Mouse (Mus musculus): ENCODE data around the gene Ppp1r12b. TPM values are rescaled to one million over a fixed set of nuclear protein-coding genes. Genes with fewer than 3 reads are reported as not detected.

The Ppp1r12b gene
- polyA plus RNA-seq, 1 experiment from 2014 or later: 7.6 TPM

DNA sequence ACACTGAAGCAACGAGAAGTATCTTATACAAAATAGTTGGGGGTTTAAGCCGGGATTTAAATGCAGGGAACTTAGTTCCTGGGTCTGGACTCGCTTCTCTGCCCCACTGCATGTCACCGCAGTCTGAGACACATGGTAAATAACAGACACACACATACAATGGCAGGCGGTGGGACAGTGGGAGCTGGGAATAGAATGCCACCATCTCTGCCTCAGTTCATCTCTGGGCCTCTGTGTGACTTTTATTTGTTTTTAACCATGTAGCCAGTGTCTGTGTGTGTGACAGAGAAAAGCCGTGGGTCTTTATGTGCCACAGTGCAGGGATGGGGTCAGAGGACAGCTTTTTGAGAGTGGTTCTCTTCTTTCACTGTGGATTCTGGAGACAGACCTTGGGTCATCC, 130.8 kb downstream of the Ppp1r12b start:
- Histone ChIP-seq H3K4me3 (ENCODE audit: low read length) (no peak overlapping the region), H3K9me3 (ENCODE audit: control insufficient read depth, low read length) (no peaks in the 10 kb centered on the region), H3K4me1 (ENCODE audit: control insufficient read depth, insufficient read depth, low read length) (peaks cover 5% of the 10 kb centered on the region), H3K9ac (ENCODE audit: low read depth, low read length) (no peak overlapping the region), H3K4me2 (replicated peaks; ENCODE audit: low read depth, low read length) (no peak overlapping the region), H3K36me3 (ENCODE audit: control insufficient read depth, insufficient read depth, low read length) (no peaks in the 10 kb centered on the region), H3K27ac (ENCODE audit: low read depth, low read length) (no peak overlapping the region), H3K27me3 (ENCODE audit: control insufficient read depth, insufficient read depth, low read length) (no peaks in the 10 kb centered on the region)
- WGBS: 81% methylated on average over 6 of the region's 6 CpGs
- no peak for ATAC-seq (ENCODE audit: low FRiP score, low TSS enrichment)

DNA sequence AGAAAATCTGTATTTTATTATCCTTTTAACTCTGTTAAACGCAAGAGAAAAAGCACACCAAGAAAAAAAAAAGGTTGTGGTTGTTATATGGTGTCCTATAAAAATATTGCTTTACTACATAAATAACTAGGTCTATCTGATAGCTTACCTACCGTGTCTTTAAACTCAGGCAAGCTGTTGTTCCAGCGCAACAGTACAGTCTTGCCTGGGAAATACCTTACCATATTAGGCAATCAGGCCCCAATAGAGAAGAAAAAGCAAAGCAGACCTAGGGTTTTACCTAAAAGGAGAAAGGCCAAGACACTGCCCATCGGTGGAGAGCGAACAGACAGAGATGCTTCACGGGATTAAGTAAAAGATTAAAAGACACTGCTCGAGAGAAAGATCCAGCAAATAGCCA, 131.9 kb downstream of the Ppp1r12b start:
- Histone ChIP-seq H3K9me3 (ENCODE audit: control insufficient read depth, low read length) (no peaks in the 10 kb centered on the region), H3K27me3 (ENCODE audit: control insufficient read depth, insufficient read depth, low read length) (no peaks in the 10 kb centered on the region), H3K4me3 (ENCODE audit: low read length) (no peak overlapping the region), H3K27ac (ENCODE audit: low read depth, low read length) (no peak overlapping the region), H3K9ac (ENCODE audit: low read depth, low read length) (no peak overlapping the region), H3K4me1 (ENCODE audit: control insufficient read depth, insufficient read depth, low read length) (peaks cover 5% of the 10 kb centered on the region), H3K4me2 (replicated peaks; ENCODE audit: low read depth, low read length) (no peak overlapping the region), H3K36me3 (ENCODE audit: control insufficient read depth, insufficient read depth, low read length) (no peaks in the 10 kb centered on the region)
- 49% methylated on average over 7 of the region's 7 CpGs for WGBS
- ATAC-seq (ENCODE audit: low FRiP score, low TSS enrichment): no peak

GRCm38 (mm10) chr1:134823323-134823722, 132.4 kb downstream of the Ppp1r12b start:
- WGBS: 72% methylated on average over 8 of the region's 8 CpGs
- Histone ChIP-seq H3K4me2 (replicated peaks; ENCODE audit: low read depth, low read length) (no peak overlapping the region), H3K27me3 (ENCODE audit: control insufficient read depth, insufficient read depth, low read length) (no peaks in the 10 kb centered on the region), H3K9ac (ENCODE audit: low read depth, low read length) (no peak overlapping the region), H3K9me3 (ENCODE audit: control insufficient read depth, low read length) (no peaks in the 10 kb centered on the region), H3K36me3 (ENCODE audit: control insufficient read depth, insufficient read depth, low read length) (no peaks in the 10 kb centered on the region), H3K4me3 (ENCODE audit: low read length) (no peak overlapping the region), H3K4me1 (ENCODE audit: control insufficient read depth, insufficient read depth, low read length) (peaks cover 5% of the 10 kb centered on the region), H3K27ac (ENCODE audit: low read depth, low read length) (no peak overlapping the region)
- ATAC-seq (ENCODE audit: low FRiP score, low TSS enrichment): no peak

DNA sequence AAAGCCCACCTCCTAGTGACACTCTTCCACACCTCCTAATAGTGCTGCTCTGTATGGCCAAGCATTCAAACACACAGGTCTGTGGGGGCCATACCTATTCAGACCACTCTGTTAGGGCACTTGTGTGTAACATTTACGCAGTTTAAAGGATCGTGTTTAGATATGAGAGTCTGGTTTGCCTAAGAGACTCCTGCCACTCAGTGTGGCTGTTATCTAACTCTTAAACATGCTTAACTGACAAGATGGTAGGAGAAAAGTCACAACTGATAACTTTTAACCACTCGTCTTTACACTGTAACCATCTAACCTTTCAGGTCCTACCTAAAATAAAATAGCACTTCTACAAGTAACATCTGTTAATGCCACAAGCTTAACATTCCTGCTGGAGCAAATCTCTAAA, 134.9 kb downstream of the Ppp1r12b start:
- WGBS: 83% methylated on average over 3 of the region's 3 CpGs
- Histone ChIP-seq H3K4me3 (ENCODE audit: low read length) (no peak overlapping the region), H3K27ac (ENCODE audit: low read depth, low read length) (no peak overlapping the region), H3K27me3 (ENCODE audit: control insufficient read depth, insufficient read depth, low read length) (no peaks in the 10 kb centered on the region), H3K4me1 (ENCODE audit: control insufficient read depth, insufficient read depth, low read length) (peaks cover 13% of the 10 kb centered on the region), H3K4me2 (replicated peaks; ENCODE audit: low read depth, low read length) (no peak overlapping the region), H3K9ac (ENCODE audit: low read depth, low read length) (no peak overlapping the region), H3K9me3 (ENCODE audit: control insufficient read depth, low read length) (no peaks in the 10 kb centered on the region), H3K36me3 (ENCODE audit: control insufficient read depth, insufficient read depth, low read length) (no peaks in the 10 kb centered on the region)
- ATAC-seq (ENCODE audit: low FRiP score, low TSS enrichment): no peak

- Histone ChIP-seq H3K4me1 (ENCODE audit: control insufficient read depth, insufficient read depth, low read length) (peaks cover 13% of the 10 kb centered on the region), H3K9ac (ENCODE audit: low read depth, low read length) (no peak overlapping the region), H3K36me3 (ENCODE audit: control insufficient read depth, insufficient read depth, low read length) (no peaks in the 10 kb centered on the region), H3K27me3 (ENCODE audit: control insufficient read depth, insufficient read depth, low read length) (no peaks in the 10 kb centered on the region), H3K4me2 (replicated peaks; ENCODE audit: low read depth, low read length) (no peak overlapping the region), H3K27ac (ENCODE audit: low read depth, low read length) (no peak overlapping the region), H3K4me3 (ENCODE audit: low read length) (no peak overlapping the region), H3K9me3 (ENCODE audit: control insufficient read depth, low read length) (no peaks in the 10 kb centered on the region)
- ATAC-seq (ENCODE audit: low FRiP score, low TSS enrichment): no peak
- WGBS: 92% methylated on average over 11 of the region's 11 CpGs
Observed at GRCm38 (mm10) chr1:134819196-134819595, 136.5 kb downstream of the Ppp1r12b start.

GRCm38 (mm10) chr1:134818716-134819115, 137.0 kb downstream of the Ppp1r12b start:
- Histone ChIP-seq H3K4me1 (ENCODE audit: control insufficient read depth, insufficient read depth, low read length) (peaks cover 13% of the 10 kb centered on the region), H3K36me3 (ENCODE audit: control insufficient read depth, insufficient read depth, low read length) (no peaks in the 10 kb centered on the region), H3K9ac (ENCODE audit: low read depth, low read length) (no peak overlapping the region), H3K27ac (ENCODE audit: low read depth, low read length) (no peak overlapping the region), H3K9me3 (ENCODE audit: control insufficient read depth, low read length) (no peaks in the 10 kb centered on the region), H3K4me3 (ENCODE audit: low read length) (no peak overlapping the region), H3K27me3 (ENCODE audit: control insufficient read depth, insufficient read depth, low read length) (no peaks in the 10 kb centered on the region), H3K4me2 (replicated peaks; ENCODE audit: low read depth, low read length) (no peak overlapping the region)
- 96% methylated on average over 3 of the region's 3 CpGs for WGBS
- ATAC-seq (ENCODE audit: low FRiP score, low TSS enrichment): no peak

DNA sequence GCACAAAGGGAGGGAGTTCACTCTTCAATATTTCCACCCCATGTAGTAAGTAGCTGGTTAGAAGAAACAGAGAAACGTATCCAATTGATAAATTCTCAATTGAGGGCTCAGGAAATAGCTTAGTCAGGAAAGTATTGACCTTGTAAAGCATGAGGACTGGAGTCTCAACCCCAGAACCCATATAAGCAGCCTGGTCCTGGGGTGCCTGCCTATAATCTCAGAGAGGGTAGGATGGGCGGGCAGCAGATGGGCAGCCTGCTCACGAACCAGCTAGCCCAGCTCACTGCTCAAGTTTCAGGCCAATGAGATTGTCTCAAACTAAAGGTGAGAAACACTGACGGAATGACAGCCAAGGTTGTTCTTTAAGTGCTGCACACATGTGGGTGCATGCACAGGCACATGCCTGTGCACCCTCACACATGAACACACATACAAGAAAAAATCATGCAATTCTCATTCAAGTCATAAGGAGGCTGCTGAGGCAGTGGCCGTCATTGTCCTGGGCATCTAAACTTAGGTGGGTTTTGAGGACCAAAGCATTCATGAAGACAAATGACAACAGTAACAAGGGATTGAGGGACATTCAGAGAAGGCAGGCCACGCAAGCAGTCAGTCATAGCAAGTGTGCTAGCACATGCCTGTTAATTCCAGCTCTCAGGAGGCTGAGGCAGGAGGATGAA, 137.7 kb downstream of the Ppp1r12b start:
- no peak overlapping the region for H3K4me2 ChIP-seq (replicated peaks; ENCODE audit: low read depth, low read length)
- no peaks in the 10 kb centered on the region for H3K9me3 ChIP-seq (ENCODE audit: control insufficient read depth, low read length)
- H3K9ac ChIP-seq (ENCODE audit: low read depth, low read length): no peak overlapping the region
- peaks cover 8% of the 10 kb centered on the region; the same call in 1 of the 2 replicates for H3K4me1 ChIP-seq (ENCODE audit: control insufficient read depth, insufficient read depth, low read length)
- no peaks in the 10 kb centered on the region for H3K36me3 ChIP-seq (ENCODE audit: control insufficient read depth, insufficient read depth, low read length)
- H3K4me3 ChIP-seq (ENCODE audit: low read length): no peak overlapping the region
- no peak overlapping the region for H3K27ac ChIP-seq (ENCODE audit: low read depth, low read length)
- no peak for ATAC-seq (ENCODE audit: low FRiP score, low TSS enrichment)
- 86% methylated on average over 6 of the region's 6 CpGs for WGBS
- no peaks in the 10 kb centered on the region for H3K27me3 ChIP-seq (ENCODE audit: control insufficient read depth, insufficient read depth, low read length)

- no peak overlapping the region for H3K27ac ChIP-seq (ENCODE audit: low read depth, low read length)
- no peaks in the 10 kb centered on the region for H3K27me3 ChIP-seq (ENCODE audit: control insufficient read depth, insufficient read depth, low read length)
- H3K4me3 ChIP-seq (ENCODE audit: low read length): no peak overlapping the region
- no peak overlapping the region for H3K4me2 ChIP-seq (replicated peaks; ENCODE audit: low read depth, low read length)
- H3K4me1 ChIP-seq (ENCODE audit: control insufficient read depth, insufficient read depth, low read length): peaks cover 8% of the 10 kb centered on the region; the same call in 1 of the 2 replicates
- 93% methylated on average over 1 of the region's 1 CpGs for WGBS
- H3K36me3 ChIP-seq (ENCODE audit: control insufficient read depth, insufficient read depth, low read length): no peaks in the 10 kb centered on the region
- no peaks in the 10 kb centered on the region for H3K9me3 ChIP-seq (ENCODE audit: control insufficient read depth, low read length)
- no peak overlapping the region for H3K9ac ChIP-seq (ENCODE audit: low read depth, low read length)
- no peak for ATAC-seq (ENCODE audit: low FRiP score, low TSS enrichment)
Observed at GRCm38 (mm10) chr1:134817120-134817519, 138.6 kb downstream of the Ppp1r12b start.

DNA sequence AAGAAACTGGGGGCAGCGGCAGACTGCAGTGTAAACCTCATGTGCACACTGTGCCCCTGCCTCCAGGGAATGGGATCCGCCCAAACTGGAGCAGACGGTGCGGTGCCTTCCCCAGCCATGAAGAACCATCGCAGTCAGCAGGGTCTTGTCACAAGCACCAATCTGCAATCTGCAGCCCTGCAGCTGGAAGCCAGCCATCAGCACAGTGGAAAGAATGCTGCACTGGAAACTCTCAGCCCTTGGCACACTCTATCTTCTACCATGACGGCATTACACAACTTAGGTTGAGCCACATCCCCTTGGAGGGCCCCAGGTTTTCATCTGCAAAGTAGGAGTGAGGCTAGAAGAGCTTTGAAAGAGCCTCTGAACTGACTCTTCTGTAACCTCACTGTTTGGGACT, 139.1 kb downstream of the Ppp1r12b start:
- ATAC-seq (ENCODE audit: low FRiP score, low TSS enrichment): 0 out of 2 replicates have a peak, but pooled peaks have one; percentile 32
- Histone ChIP-seq H3K4me1 (ENCODE audit: control insufficient read depth, insufficient read depth, low read length) (peaks cover 8% of the 10 kb centered on the region; the same call in 1 of the 2 replicates), H3K9ac (ENCODE audit: low read depth, low read length) (no peak overlapping the region), H3K36me3 (ENCODE audit: control insufficient read depth, insufficient read depth, low read length) (no peaks in the 10 kb centered on the region), H3K4me2 (replicated peaks; ENCODE audit: low read depth, low read length) (no peak overlapping the region), H3K27ac (ENCODE audit: low read depth, low read length) (no peak overlapping the region), H3K4me3 (ENCODE audit: low read length) (no peak overlapping the region), H3K9me3 (ENCODE audit: control insufficient read depth, low read length) (no peaks in the 10 kb centered on the region), H3K27me3 (ENCODE audit: control insufficient read depth, insufficient read depth, low read length) (no peaks in the 10 kb centered on the region)
- 53% methylated on average over 6 of the region's 6 CpGs for WGBS
